Mouse (Mus musculus): ENCODE measurements at regions not wholly inside any gene's neighbourhood (a gene's known extent, or its start where the extent isn't known, plus 50 kb on each side); places are given as distances from the start of the nearest gene placed in this dataset.
A peak's percentile ranks its signal among the peaks of the same experiment; 100 is the strongest.

- TF ChIP-seq CTCF (conservative IDR thresholded peaks at IDR 0.05; ENCODE audit: low read length), result peak; percentile 13; the same call in 1 of the 2 replicates
- no peak for TF ChIP-seq POU5F1 (IDR thresholded peaks at IDR 0.05; ENCODE audit: borderline replicate concordance, low read length)
These were observed 790.7 kb downstream of the Robo1 start for GRCm38 (mm10) chr16:73098760-73099159.

All from E14TG2a.4 (cell line).